In genomic region chr5:23893864-23894771, GRCm38 (mm10) we compare ENCODE assay signal across 8 mouse cellular contexts. TPM values are rescaled to one million over a fixed set of nuclear protein-coding genes. Genes with fewer than 3 reads are reported as not detected.
DNase-seq lines count a peak whose midpoint lies in the region; ATAC-seq and TF ChIP-seq lines count a peak whose summit lies in the region.

No protein-coding gene starts in this region.

- H3K9me3 ChIP-seq in midbrain, postnatal 0 days (ENCODE audit: low read length), result no peaks in the 10 kb centered on the region
- no peaks in the 10 kb centered on the region for H3K9me3 ChIP-seq in midbrain, embryonic 11.5 days (ENCODE audit: control insufficient read depth, low read length)
- no peaks in the 10 kb centered on the region for H3K9me3 ChIP-seq in liver, postnatal 0 days (ENCODE audit: low read length)
- H3K9me3 ChIP-seq in forebrain, embryonic 15.5 days, result no peaks in the 10 kb centered on the region
- H3K9me3 ChIP-seq in midbrain, embryonic 15.5 days, result no peaks in the 10 kb centered on the region

- TF ChIP-seq EP300 in liver, postnatal 0 days (IDR thresholded peaks at IDR 0.05; ENCODE audit: low read depth), result no peak

- no peaks in the 10 kb centered on the region for H3K36me3 ChIP-seq in midbrain, postnatal 0 days (ENCODE audit: insufficient read depth, low read length)
- no peaks in the 10 kb centered on the region for H3K36me3 ChIP-seq in midbrain, embryonic 11.5 days (ENCODE audit: control insufficient read depth, insufficient read depth, low read length)
- no peaks in the 10 kb centered on the region for H3K36me3 ChIP-seq in liver, postnatal 0 days (replicated peaks; ENCODE audit: insufficient read depth, low read length)
- no peaks in the 10 kb centered on the region for H3K36me3 ChIP-seq in splenic B cell, adult 2 months (ENCODE audit: control insufficient read depth, insufficient read depth, low read length, poor library complexity, severe bottlenecking)
- H3K36me3 ChIP-seq in forebrain, embryonic 15.5 days, result no peaks in the 10 kb centered on the region
- no peaks in the 10 kb centered on the region for H3K36me3 ChIP-seq in midbrain, embryonic 15.5 days (replicated peaks)

- H3K4me1 ChIP-seq in midbrain, postnatal 0 days (ENCODE audit: insufficient read depth, low read length), result no peaks in the 10 kb centered on the region
- no peaks in the 10 kb centered on the region for H3K4me1 ChIP-seq in midbrain, embryonic 11.5 days (ENCODE audit: control insufficient read depth, insufficient read depth, low read length)
- peaks cover 7% of the 10 kb centered on the region; the same call in 1 of the 2 replicates for H3K4me1 ChIP-seq in liver, postnatal 0 days (ENCODE audit: insufficient read depth)
- H3K4me1 ChIP-seq in forebrain, embryonic 15.5 days, result no peaks in the 10 kb centered on the region
- no peaks in the 10 kb centered on the region for H3K4me1 ChIP-seq in midbrain, embryonic 15.5 days

- ATAC-seq in midbrain, postnatal 0 days (ENCODE audit: low FRiP score), result no peak
- ATAC-seq in midbrain, embryonic 11.5 days (ENCODE audit: low FRiP score), result no peak
- ATAC-seq in liver, postnatal 0 days, result peak; percentile 55
- no peak for ATAC-seq in forebrain, embryonic 15.5 days (replicated peaks)
- ATAC-seq in midbrain, embryonic 15.5 days (replicated peaks), result no peak

- H3K4me2 ChIP-seq in midbrain, postnatal 0 days (ENCODE audit: low read depth, low read length, poor library complexity, severe bottlenecking), result no peak overlapping the region
- no peak overlapping the region for H3K4me2 ChIP-seq in midbrain, embryonic 11.5 days
- peak overlapping the region; percentile 53 for H3K4me2 ChIP-seq in liver, postnatal 0 days (ENCODE audit: low read depth, low read length)
- no peak overlapping the region for H3K4me2 ChIP-seq in forebrain, embryonic 15.5 days (replicated peaks)
- H3K4me2 ChIP-seq in midbrain, embryonic 15.5 days, result no peak overlapping the region

- peak; percentile 10 for DNase-seq in midbrain, postnatal 0 days (ENCODE audit: low spot score)
- no peak for DNase-seq in midbrain, embryonic 11.5 days (ENCODE audit: low spot score, missing footprints)
- DNase-seq in c-Kit-positive CD71-positive TER-119-positive erythroid progenitor cells, embryonic 14.5 days (ENCODE audit: low spot score), result peak; percentile 14
- DNase-seq in heart, postnatal 4 days, result peak; percentile 76
- DNase-seq in liver, postnatal 0 days, result peak; percentile 16
- DNase-seq in splenic B cell, adult 2 months (ENCODE audit: low read depth, low spot score), result peak; percentile 76

- TF ChIP-seq CTCF in midbrain, postnatal 0 days (IDR thresholded peaks at IDR 0.05), result no peak
- TF ChIP-seq CTCF in liver, postnatal 0 days (IDR thresholded peaks at IDR 0.05; ENCODE audit: low read depth), result no peak

- no peak overlapping the region for H3K9ac ChIP-seq in midbrain, postnatal 0 days (replicated peaks; ENCODE audit: low read length, poor library complexity, severe bottlenecking)
- no peak overlapping the region for H3K9ac ChIP-seq in midbrain, embryonic 11.5 days (ENCODE audit: low read length)
- no peak overlapping the region for H3K9ac ChIP-seq in liver, postnatal 0 days (replicated peaks)
- no peak overlapping the region for H3K9ac ChIP-seq in forebrain, embryonic 15.5 days (replicated peaks)
- no peak overlapping the region for H3K9ac ChIP-seq in midbrain, embryonic 15.5 days

- WGBS in midbrain, postnatal 0 days, result 80% methylated on average over 11 of the region's 11 CpGs
- WGBS in midbrain, embryonic 11.5 days, result 79% methylated on average over 11 of the region's 11 CpGs
- 34% methylated on average over 11 of the region's 11 CpGs for WGBS in liver, postnatal 0 days (ENCODE audit: insufficient replicate concordance)
- 54% methylated on average over 11 of the region's 11 CpGs for WGBS in forebrain, embryonic 15.5 days
- 76% methylated on average over 11 of the region's 11 CpGs for WGBS in midbrain, embryonic 15.5 days

- H3K4me3 ChIP-seq in midbrain, postnatal 0 days (ENCODE audit: low read depth, low read length), result no peak overlapping the region
- no peak overlapping the region for H3K4me3 ChIP-seq in midbrain, embryonic 11.5 days (ENCODE audit: low read depth, low read length)
- peak overlapping the region; percentile 26 for H3K4me3 ChIP-seq in liver, postnatal 0 days (ENCODE audit: low read depth, low read length)
- no peak overlapping the region for H3K4me3 ChIP-seq in forebrain, embryonic 15.5 days
- no peak overlapping the region for H3K4me3 ChIP-seq in midbrain, embryonic 15.5 days

- H3K27me3 ChIP-seq in midbrain, postnatal 0 days (ENCODE audit: insufficient read depth, low read length), result no peaks in the 10 kb centered on the region
- no peaks in the 10 kb centered on the region for H3K27me3 ChIP-seq in midbrain, embryonic 11.5 days (ENCODE audit: control insufficient read depth, insufficient read depth, low read length)
- H3K27me3 ChIP-seq in liver, postnatal 0 days (ENCODE audit: insufficient read depth, low read length), result 0 out of 2 replicates have a peak, but pooled peaks cover 3% of the 10 kb centered on the region
- no peaks in the 10 kb centered on the region for H3K27me3 ChIP-seq in splenic B cell, adult 2 months (ENCODE audit: control insufficient read depth, insufficient read depth, low read length, poor library complexity, severe bottlenecking)
- H3K27me3 ChIP-seq in forebrain, embryonic 15.5 days, result no peaks in the 10 kb centered on the region
- H3K27me3 ChIP-seq in midbrain, embryonic 15.5 days (replicated peaks), result no peaks in the 10 kb centered on the region

- no peak overlapping the region for H3K27ac ChIP-seq in midbrain, postnatal 0 days (ENCODE audit: low read depth, low read length)
- no peak overlapping the region for H3K27ac ChIP-seq in midbrain, embryonic 11.5 days (ENCODE audit: low read depth, low read length)
- 0 out of 2 replicates have a peak overlapping the region, but pooled peaks have one; percentile 12 for H3K27ac ChIP-seq in liver, postnatal 0 days (ENCODE audit: low read depth)
- no peak overlapping the region for H3K27ac ChIP-seq in forebrain, embryonic 15.5 days (replicated peaks)
- no peak overlapping the region for H3K27ac ChIP-seq in midbrain, embryonic 15.5 days

RNA-seq across cellular contexts. Expression of gene Tomm7, which starts 50.2 kb away (rescaled TPM):
- total RNA-seq in midbrain, postnatal 0 days (2014; rRNA removed), result 15.6 and 22.8 TPM in 2 replicates
- 75.9 and 78.4 TPM in 2 replicates for polyA plus RNA-seq in midbrain, postnatal 0 days (2015; fragmentation: Nextera tagmentation; extraction: Ambion mirVana)
- polyA plus RNA-seq in midbrain, embryonic 11.5 days (2014; fragmentation: Nextera tagmentation; extraction: Ambion mirVana), result 122 and 132 TPM in 2 replicates
- total RNA-seq in heart, postnatal 4 days (2021), result 10 to 100 TPM; 85.6 to 96.9 TPM
- polyA plus RNA-seq in liver, postnatal 0 days (2015; fragmentation: Nextera tagmentation; extraction: Ambion mirVana), result 63.2 and 64.7 TPM in 2 replicates
- 101 and 111 TPM in 2 replicates for polyA plus RNA-seq in forebrain, embryonic 15.5 days (2015; fragmentation: Nextera tagmentation; extraction: Ambion mirVana)
- 68.8 and 77.0 TPM in 2 replicates for polyA plus RNA-seq in midbrain, embryonic 15.5 days (2015; fragmentation: Nextera tagmentation; extraction: Ambion mirVana)
